26 mouse cellular contexts compared by ENCODE assay signal in the genomic region with DNA sequence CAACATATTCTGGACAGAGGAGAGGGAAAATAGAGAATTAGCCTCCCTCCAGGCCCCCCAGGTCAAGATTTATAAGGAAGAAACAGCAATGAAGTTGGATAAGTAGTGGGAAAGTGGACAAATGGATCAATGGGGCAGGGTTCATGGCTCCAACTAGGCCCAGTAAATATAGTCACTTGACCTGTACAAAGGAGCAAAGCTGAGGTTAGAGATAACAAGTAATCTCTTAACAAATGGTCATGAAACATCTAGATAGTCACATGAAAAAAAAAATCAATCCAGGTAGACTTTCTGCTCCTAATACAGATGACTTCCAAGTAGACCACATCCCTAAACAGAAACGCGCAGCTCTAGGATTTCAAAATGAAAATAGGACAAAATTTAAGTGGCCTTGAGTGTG.
"Had no signal": no experiment of that assay in that cellular context is flagged by ENCODE, and none has a peak within 500 bp of the region (broad histone marks: within the 10 kb centered on the region; RNA-seq: fewer than 3 reads in every experiment).

No protein-coding gene starts in this region.

- DNase-seq: gastrocnemius, adult 2 months; gastrocnemius, postnatal 10 days; gastrocnemius, postnatal 25 days; heart, adult 2 months; heart, postnatal 14 days; heart, postnatal 4 days; kidney, adult 18-20 months; kidney, adult 8-10 months; kidney, postnatal 10 days; kidney, postnatal 25 days; kidney, postnatal 4 days; liver, embryonic 13.5 days had no signal

- H3K27me3 ChIP-seq: heart, embryonic 13.5 days; heart, embryonic 15.5 days; hindbrain, embryonic 12.5 days; intestine, embryonic 15.5 days; limb, embryonic 12.5 days; liver, embryonic 13.5 days; liver, embryonic 15.5 days had no signal

- H3K9ac ChIP-seq: heart, embryonic 13.5 days; heart, embryonic 15.5 days; hindbrain, embryonic 12.5 days; hindbrain, embryonic 14.5 days; intestine, embryonic 15.5 days; limb, embryonic 12.5 days; liver, embryonic 13.5 days; liver, embryonic 15.5 days had no signal

- H3K36me3 ChIP-seq: heart, embryonic 13.5 days; heart, embryonic 15.5 days; hindbrain, embryonic 10.5 days; hindbrain, embryonic 12.5 days; intestine, embryonic 15.5 days; limb, embryonic 10.5 days; limb, embryonic 12.5 days; liver, embryonic 13.5 days; liver, embryonic 15.5 days had no signal

- H3K27ac ChIP-seq: heart, adult 2 months; heart, embryonic 13.5 days; heart, embryonic 15.5 days; hindbrain, embryonic 10.5 days; hindbrain, embryonic 12.5 days; hindbrain, embryonic 14.5 days; intestine, embryonic 15.5 days; layer of hippocampus, adult 2 months; left cerebral cortex, adult 2 months; limb, embryonic 10.5 days; limb, embryonic 12.5 days; liver, embryonic 13.5 days; liver, embryonic 15.5 days had no signal

- H3K4me3 ChIP-seq: gastrocnemius, adult 2 months; heart, adult 2 months; heart, embryonic 13.5 days; heart, embryonic 15.5 days; hindbrain, embryonic 10.5 days; hindbrain, embryonic 12.5 days; intestine, embryonic 15.5 days; layer of hippocampus, adult 2 months; left cerebral cortex, adult 2 months; limb, embryonic 10.5 days; limb, embryonic 12.5 days; liver, embryonic 13.5 days; liver, embryonic 15.5 days had no signal

- H3K9me3 ChIP-seq: heart, embryonic 15.5 days; hindbrain, embryonic 10.5 days; hindbrain, embryonic 12.5 days; intestine, embryonic 15.5 days; limb, embryonic 10.5 days; limb, embryonic 12.5 days; liver, embryonic 13.5 days; liver, embryonic 15.5 days had no signal

- ATAC-seq: hindbrain, embryonic 16.5 days; inflammation-experienced regulatory T-cells, adult 6 months; intestine, embryonic 15.5 days had no signal

- H3K4me1 ChIP-seq: heart, embryonic 15.5 days; hindbrain, embryonic 10.5 days; hindbrain, embryonic 12.5 days; intestine, embryonic 15.5 days; limb, embryonic 10.5 days; limb, embryonic 12.5 days; liver, embryonic 13.5 days had no signal

- H3K4me2 ChIP-seq: heart, embryonic 11.5 days; heart, embryonic 13.5 days; heart, embryonic 15.5 days; hindbrain, embryonic 12.5 days; hindbrain, embryonic 14.5 days; intestine, embryonic 15.5 days; limb, embryonic 12.5 days; liver, embryonic 13.5 days; liver, embryonic 15.5 days had no signal
